Mouse (Mus musculus) midbrain, postnatal 0 days (tissue): ENCODE results near the gene Sez6l2. TPM values are rescaled to one million over a fixed set of nuclear protein-coding genes. Genes with fewer than 3 reads are reported as not detected.

Experiments
- ATAC-seq: fragments of 200-750 bp; cut with Nextera tagmentation; 2 replicates; pipeline ENCODE4 v1.8.0; 2017; ENCODE audit warnings: moderate number of reproducible peaks, mild to moderate bottlenecking, moderate TSS enrichment, moderate library complexity; ENCODE audit not compliant: low FRiP score
- DNase-seq: peaks from one replicate; pipeline ENCODE4 v3.0.0-alpha.2; 2015; ENCODE audit warnings: low spot score
- H3K27ac ChIP-seq: fragments of 300-500 bp; sonication (generic); 2 replicates; pipeline ENCODE4 v1.5.1; 2014; ENCODE audit warnings: low read depth, mild to moderate bottlenecking, low read length, mixed read lengths
- H3K27me3 ChIP-seq: fragments of 300-500 bp; sonication (generic); 2 replicates; pipeline ENCODE4 v1.6.1; 2014; ENCODE audit warnings: low read length, control low read depth, mixed read lengths; ENCODE audit not compliant: insufficient read depth
- H3K36me3 ChIP-seq: fragments of 300-500 bp; sonication (generic); 2 replicates; pipeline ENCODE4 v1.6.1; 2014; ENCODE audit warnings: low read length, control low read depth, mixed read lengths; ENCODE audit not compliant: insufficient read depth
- H3K4me1 ChIP-seq: fragments of 300-500 bp; sonication (generic); 2 replicates; pipeline ENCODE4 v1.6.1; 2014; ENCODE audit warnings: mild to moderate bottlenecking, control low read depth, antibody characterized with exemption, low read length, mixed read lengths; ENCODE audit not compliant: insufficient read depth
- H3K4me2 ChIP-seq: fragments of 300-500 bp; sonication (generic); 2 replicates; pipeline ENCODE4 v1.6.1; 2014; ENCODE audit warnings: low read depth, mild to moderate bottlenecking, low read length, mixed read lengths; ENCODE audit not compliant: poor library complexity, severe bottlenecking
- H3K4me3 ChIP-seq: fragments of 300-500 bp; sonication (generic); 2 replicates; pipeline ENCODE4 v1.5.1; 2014; ENCODE audit warnings: low read depth, mild to moderate bottlenecking, low read length, moderate library complexity
- H3K9ac ChIP-seq: fragments of 300-500 bp; sonication (generic); replicated peaks from 2 replicates; pipeline ENCODE4 v1.6.1; 2014; ENCODE audit warnings: mild to moderate bottlenecking, low read length, moderate library complexity, mixed read lengths; ENCODE audit not compliant: poor library complexity, severe bottlenecking
- H3K9me3 ChIP-seq: fragments of 300-500 bp; sonication (generic); 2 replicates; pipeline ENCODE4 v1.6.1; 2016; ENCODE audit warnings: low read length, control low read depth
- CTCF ChIP-seq: IDR thresholded peaks from 2 replicates; pipeline ENCODE4 v1.5.1; 2016; ENCODE audit warnings: antibody characterized with exemption, mild to moderate bottlenecking
- WGBS: fragments of 180-500 bp; shearing (Covaris S2); extraction: QIAGEN DNeasy Blood & Tissue Kit; methylation state at CpG from one replicate; pipeline ENCODE4 v1.1.7; 2014; 5-methylcytosine and 5-hydroxymethylcytosine counted together
- polyA plus RNA-seq: library from polyadenylated mRNA; unstranded; fragments of >200 nt; fragmentation: Nextera tagmentation; extraction: Ambion mirVana; gene quantifications from 2 replicates; pipeline ENCODE4 v1.2.1, GENCODE M21; 2015
- total RNA-seq: library from RNA; depleted of rRNA; stranded (reverse); fragments of >200 nt; gene quantifications from 2 replicates; pipeline ENCODE4 v1.2.3, GENCODE M21; 2014

Sez6l2 gene
- total and polyA plus RNA-seq, 2 experiments from 2014 or later = 66.2 to 283 TPM

DNA sequence TGATC is 65.9 kb downstream of the Sez6l2 start, which contains the start of gene Pagr1b:
Gene Pagr1b (minus strand): TSS at position 4 of the 5 bp plus-strand sequence.
- Histone ChIP-seq H3K4me3 (peak within 1 kb of the TSS; percentile 52), H3K27ac (peak within 1 kb of the TSS; percentile 86), H3K9me3 (no peaks in the 10 kb centered on the region), H3K36me3 (peaks cover 12% of the 10 kb centered on the region; the same call in 1 of the 2 replicates), H3K9ac (peak within 1 kb of the TSS; percentile 70), H3K4me2 (peak within 1 kb of the TSS; percentile 93), H3K27me3 (no peaks in the 10 kb centered on the region), H3K4me1 (peaks cover 36% of the 10 kb centered on the region)
- ATAC-seq (no peak), DNase-seq (no peak)
- TF ChIP-seq CTCF = no peak

DNA sequence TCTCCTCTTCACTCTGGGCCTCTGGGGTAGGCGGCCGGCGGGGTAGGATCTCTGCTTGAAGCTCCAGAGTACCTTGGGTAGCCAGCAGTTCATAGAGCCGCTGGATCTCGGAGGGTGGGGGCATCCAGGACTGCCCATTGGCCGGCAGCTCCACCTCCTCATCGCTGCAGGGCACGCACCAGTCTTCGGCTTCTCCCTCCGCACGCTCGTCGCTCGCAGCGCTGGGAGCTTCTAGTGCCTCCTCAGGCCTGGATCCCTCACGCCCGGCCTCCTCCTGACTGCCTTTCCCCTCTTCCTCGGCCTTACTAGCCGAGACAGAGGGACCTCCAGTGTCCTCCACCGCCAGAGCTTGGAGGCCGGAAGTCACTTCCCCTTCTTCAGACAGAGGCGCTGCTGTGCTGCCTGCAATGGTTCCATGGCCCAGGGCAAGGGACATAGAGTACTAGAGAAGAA is 66.1 kb downstream of the Sez6l2 start:
- peak overlapping the region; percentile 70 for H3K9ac ChIP-seq
- peak overlapping the region; percentile 52 for H3K4me3 ChIP-seq
- peak; percentile 61 for DNase-seq
- peaks cover 36% of the 10 kb centered on the region for H3K4me1 ChIP-seq
- H3K9me3 ChIP-seq = no peaks in the 10 kb centered on the region
- peak overlapping the region; percentile 93 for H3K4me2 ChIP-seq
- H3K27me3 ChIP-seq = no peaks in the 10 kb centered on the region
- H3K36me3 ChIP-seq = peaks cover 12% of the 10 kb centered on the region; the same call in 1 of the 2 replicates
- H3K27ac ChIP-seq = peak overlapping the region; percentile 86
- no peak for TF ChIP-seq CTCF
- under 1% methylated on average over 22 of the region's 22 CpGs for WGBS
- peak; percentile 51 for ATAC-seq

DNA sequence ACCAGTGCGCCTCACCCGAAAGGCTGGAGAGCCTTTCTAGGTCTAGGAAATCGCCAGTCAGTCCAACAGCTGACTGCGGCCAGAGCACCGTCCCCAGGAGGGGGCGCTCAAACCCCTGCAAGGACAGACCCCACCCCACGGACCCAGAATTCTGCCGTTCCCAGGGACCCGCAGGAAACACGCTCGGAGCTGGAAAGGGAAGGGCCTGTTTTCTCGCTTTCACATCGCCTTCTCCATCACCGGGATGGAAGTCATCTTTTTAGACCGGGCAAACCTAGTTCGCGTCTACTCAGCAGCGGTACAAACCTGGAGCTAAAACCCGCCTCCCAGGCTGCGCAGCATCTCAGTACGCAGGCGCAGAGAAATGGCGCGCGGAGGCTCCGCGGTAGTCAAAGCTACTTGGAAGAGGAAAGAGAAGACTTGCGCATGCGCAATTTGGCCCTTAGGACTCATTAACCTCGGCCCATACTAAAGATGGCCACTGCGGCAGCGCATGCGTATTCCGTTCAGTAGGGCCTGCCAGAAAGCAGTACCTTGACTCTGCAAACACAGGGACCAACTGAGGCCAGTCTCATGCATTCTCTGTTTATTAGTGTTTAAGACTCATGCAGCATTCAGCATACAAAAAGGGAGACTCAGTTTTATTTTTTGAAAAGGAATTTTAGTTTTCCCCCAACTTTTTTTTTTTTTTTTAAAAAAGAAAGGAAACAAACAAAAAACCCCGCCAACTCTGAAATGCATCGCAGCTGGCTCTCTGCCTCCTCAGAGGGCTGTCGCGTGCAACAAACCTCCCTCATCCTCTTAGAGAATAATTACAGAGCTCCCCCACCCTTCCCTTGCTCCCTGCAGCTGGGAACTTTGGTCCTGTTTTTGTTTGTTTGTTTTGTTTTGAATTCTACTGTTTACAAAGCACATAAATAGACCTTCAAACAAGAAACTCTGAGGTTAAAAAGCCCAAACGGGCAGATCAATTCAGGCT is 66.9 kb downstream of the Sez6l2 start, which contains the start of gene Pagr1a:
Gene Pagr1a (minus strand): TSS at position 382 of the 979 bp plus-strand sequence.
- Histone ChIP-seq H3K9ac (peak within 1 kb of the TSS; percentile 79), H3K4me1 (peaks cover 36% of the 10 kb centered on the region), H3K9me3 (no peaks in the 10 kb centered on the region), H3K27ac (peak within 1 kb of the TSS; percentile 86), H3K27me3 (no peaks in the 10 kb centered on the region), H3K4me3 (peak within 1 kb of the TSS; percentile 52), H3K4me2 (peak within 1 kb of the TSS; percentile 93), H3K36me3 (peaks cover 13% of the 10 kb centered on the region; the same call in 1 of the 2 replicates)
- WGBS = 4% methylated on average over 39 of the region's 39 CpGs
- peak; percentile 85 for TF ChIP-seq CTCF
- peak; percentile 83 for ATAC-seq
- DNase-seq = peak; percentile 100

DNA sequence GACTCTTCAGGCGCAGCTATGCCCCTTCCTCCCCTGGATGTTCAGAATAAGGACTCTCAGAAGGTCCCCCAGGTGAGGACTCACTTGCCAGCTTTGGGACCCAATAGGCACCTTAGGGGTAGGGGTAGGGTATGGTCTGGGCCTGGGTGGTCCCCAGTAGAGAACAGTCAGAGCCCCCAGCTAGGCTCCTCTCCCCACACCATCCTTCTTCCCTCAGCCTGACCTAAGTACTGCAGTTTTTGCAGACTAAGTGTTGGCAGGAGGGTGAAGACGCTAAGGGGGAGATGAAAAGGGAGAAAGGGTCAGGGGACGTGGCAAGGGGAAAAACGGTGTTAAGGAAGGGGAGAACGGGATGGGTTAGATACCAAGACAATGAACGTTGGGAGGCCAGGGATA is 67.6 kb downstream of the Sez6l2 start:
- Histone ChIP-seq H3K9ac (peak overlapping the region; percentile 79), H3K4me3 (no peak overlapping the region), H3K4me2 (peak overlapping the region; percentile 71; the same call in 1 of the 2 replicates), H3K36me3 (peaks cover 19% of the 10 kb centered on the region; the same call in 1 of the 2 replicates), H3K4me1 (peaks cover 36% of the 10 kb centered on the region), H3K9me3 (no peaks in the 10 kb centered on the region), H3K27ac (peak overlapping the region; percentile 27), H3K27me3 (no peaks in the 10 kb centered on the region)
- TF ChIP-seq CTCF = no peak
- DNase-seq = no peak
- no peak for ATAC-seq
- WGBS = 52% methylated on average over 6 of the region's 6 CpGs

DNA sequence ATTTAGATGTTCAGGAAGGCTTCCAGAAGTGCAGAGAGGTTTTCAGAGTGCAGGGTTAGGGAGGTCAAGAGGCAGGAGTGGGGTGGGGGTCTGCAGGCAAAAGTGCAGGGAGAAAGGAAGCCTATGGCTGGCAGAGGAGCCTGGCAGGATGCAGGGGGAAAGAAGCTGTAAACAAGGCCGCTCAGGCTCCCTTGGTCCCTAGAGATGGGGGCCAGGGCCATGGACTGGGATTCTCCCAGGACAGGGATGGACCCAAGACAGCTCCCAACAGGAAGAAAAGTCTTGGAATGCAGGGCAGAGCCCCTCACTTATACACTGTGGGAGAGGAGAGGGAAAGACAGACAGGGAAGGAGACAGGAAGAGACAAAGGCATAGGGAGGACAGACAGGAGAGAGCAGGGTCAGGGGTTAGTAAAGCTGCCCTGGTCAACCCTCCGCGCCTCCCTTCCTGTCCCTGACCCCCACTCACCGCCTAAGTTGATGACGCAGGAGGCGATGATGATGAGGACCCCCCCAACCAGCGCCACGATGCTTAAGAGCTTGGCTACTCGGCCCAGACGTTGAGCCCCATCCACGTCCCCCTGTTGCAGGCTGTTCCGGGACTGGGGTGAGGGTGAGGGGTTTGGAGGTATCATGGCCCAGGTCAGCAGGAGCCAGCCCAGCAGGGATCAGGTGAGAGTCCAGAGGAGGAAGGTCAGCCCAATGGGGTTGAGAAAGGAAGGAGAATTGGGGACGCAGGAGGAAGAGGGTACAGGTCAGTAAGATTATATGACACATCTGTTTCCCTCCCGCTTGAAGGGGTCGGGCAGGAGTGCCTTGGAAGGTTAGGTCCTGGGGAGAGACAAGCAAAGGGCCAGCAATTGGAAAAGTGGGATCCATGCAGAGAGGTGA is 68.3 kb downstream of the Sez6l2 start:
- no peak for ATAC-seq
- Histone ChIP-seq H3K4me3 (no peak overlapping the region), H3K27me3 (no peaks in the 10 kb centered on the region), H3K4me1 (peaks cover 41% of the 10 kb centered on the region), H3K4me2 (peak overlapping the region; percentile 71), H3K9ac (peak overlapping the region; percentile 79), H3K27ac (peak overlapping the region; percentile 27), H3K36me3 (peaks cover 26% of the 10 kb centered on the region), H3K9me3 (no peaks in the 10 kb centered on the region)
- no peak for TF ChIP-seq CTCF
- DNase-seq = no peak
- WGBS = 85% methylated on average over 15 of the region's 15 CpGs
